ENCODE assay signal across 23 mouse cellular contexts in genomic region chr8:48591818-48592217, GRCm38 (mm10).
"Had no signal": no experiment of that assay in that cellular context is flagged by ENCODE, and none has a peak within 500 bp of the region (broad histone marks: within the 10 kb centered on the region; RNA-seq: fewer than 3 reads in every experiment).

No protein-coding gene starts in this region.

- H3K9me3 ChIP-seq: limb, embryonic 12.5 days; liver, embryonic 12.5 days; liver, embryonic 15.5 days; neural tube, embryonic 12.5 days; neural tube, embryonic 15.5 days; stomach, embryonic 15.5 days had no signal

- H3K36me3 ChIP-seq: limb, embryonic 12.5 days; liver, embryonic 12.5 days; liver, embryonic 15.5 days; neural tube, embryonic 12.5 days; neural tube, embryonic 15.5 days; stomach, embryonic 15.5 days had no signal

- H3K9ac ChIP-seq: limb, embryonic 12.5 days; liver, embryonic 12.5 days; liver, embryonic 15.5 days; neural tube, embryonic 12.5 days; neural tube, embryonic 15.5 days; stomach, embryonic 15.5 days had no signal

- H3K27me3 ChIP-seq: limb, embryonic 12.5 days; liver, embryonic 12.5 days; liver, embryonic 15.5 days; neural tube, embryonic 12.5 days; neural tube, embryonic 15.5 days; stomach, embryonic 15.5 days had no signal

- H3K27ac ChIP-seq: hindbrain, postnatal 0 days; limb, embryonic 12.5 days; liver, embryonic 12.5 days; liver, embryonic 15.5 days; neural tube, embryonic 12.5 days; neural tube, embryonic 15.5 days; stomach, embryonic 15.5 days had no signal

- ATAC-seq: hindbrain, postnatal 0 days; inflammation-experienced regulatory T-cells, adult 6 months; liver, embryonic 12.5 days had no signal

- H3K4me2 ChIP-seq: limb, embryonic 12.5 days; liver, embryonic 12.5 days; liver, embryonic 15.5 days; midbrain, embryonic 11.5 days; neural tube, embryonic 12.5 days; neural tube, embryonic 15.5 days; stomach, embryonic 15.5 days had no signal

- H3K4me1 ChIP-seq: liver, embryonic 12.5 days; liver, embryonic 15.5 days; neural tube, embryonic 12.5 days; stomach, embryonic 15.5 days had no signal

- H3K4me3 ChIP-seq: limb, embryonic 12.5 days; liver, embryonic 12.5 days; liver, embryonic 15.5 days; neural tube, embryonic 12.5 days; neural tube, embryonic 15.5 days; stomach, embryonic 15.5 days had no signal

- DNase-seq: kidney, adult 11 months; kidney, adult 9 months; kidney, postnatal 10 days; kidney, postnatal 4 days; layer of hippocampus, adult 9-11 months; liver; lung, adult 18-20 months; lung, postnatal 10 days; lung, postnatal 36 days; midbrain, embryonic 14.5 days; right cerebral cortex, adult 18-20 months; right cerebral cortex, postnatal 14 days; right cerebral cortex, postnatal 4 days; thymus, postnatal 25 days had no signal
